Mouse (Mus musculus): Measurements from ENCODE around the gene Arid4a. TPM values are rescaled to one million over a fixed set of nuclear protein-coding genes. Genes with fewer than 3 reads are reported as not detected.

Arid4a gene
- polyA plus RNA-seq, 1 experiment from 2014 or later, result 34.4 TPM

DNA sequence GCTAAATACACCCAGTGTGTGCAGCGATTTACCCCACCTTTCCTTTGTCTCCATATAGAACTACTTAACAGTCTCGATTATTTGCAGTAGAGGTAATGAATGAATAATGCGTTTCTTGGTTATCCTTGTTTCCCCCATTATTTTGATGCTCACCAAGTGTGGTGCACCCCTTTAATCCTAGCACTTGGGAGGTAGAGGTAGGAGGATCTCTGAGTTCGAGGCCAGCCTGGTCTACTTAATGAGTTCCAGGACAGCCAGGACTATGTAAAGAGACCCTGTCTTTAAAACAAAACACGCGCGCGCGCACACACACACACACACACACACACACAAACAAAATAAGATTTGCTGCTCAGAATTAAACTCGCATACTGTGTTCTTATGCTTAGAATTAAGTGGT, 40.4 kb upstream of the Arid4a start:
- H3K9me3 ChIP-seq (ENCODE audit: control insufficient read depth, low read length), result no peaks in the 10 kb centered on the region
- H3K27ac ChIP-seq (ENCODE audit: low read depth, low read length), result peak overlapping the region; percentile 91
- no peak for DNase-seq (ENCODE audit: low spot score)
- H3K27me3 ChIP-seq (ENCODE audit: control insufficient read depth, insufficient read depth, low read length), result no peaks in the 10 kb centered on the region
- peak overlapping the region; percentile 92 for H3K9ac ChIP-seq (ENCODE audit: low read length)
- peaks cover 3% of the 10 kb centered on the region; the same call in 1 of the 2 replicates for H3K4me1 ChIP-seq (ENCODE audit: control insufficient read depth, insufficient read depth, low read length)
- WGBS, result 32% methylated on average over 10 of the region's 10 CpGs
- H3K36me3 ChIP-seq (ENCODE audit: control insufficient read depth, insufficient read depth, low read length), result no peaks in the 10 kb centered on the region
- H3K4me2 ChIP-seq (ENCODE audit: low read depth), result peak overlapping the region; percentile 75
- peak overlapping the region; percentile 87 for H3K4me3 ChIP-seq (ENCODE audit: low read depth, low read length)
- no peak for ATAC-seq (ENCODE audit: insufficient read depth, low FRiP score, low TSS enrichment)

- peaks cover 3% of the 10 kb centered on the region; the same call in 1 of the 2 replicates for H3K4me1 ChIP-seq (ENCODE audit: control insufficient read depth, insufficient read depth, low read length)
- peak overlapping the region; percentile 75 for H3K4me2 ChIP-seq (ENCODE audit: low read depth)
- no peak overlapping the region for H3K27ac ChIP-seq (ENCODE audit: low read depth, low read length)
- 75% methylated on average over 3 of the region's 3 CpGs for WGBS
- peak overlapping the region; percentile 87 for H3K4me3 ChIP-seq (ENCODE audit: low read depth, low read length)
- no peak overlapping the region for H3K9ac ChIP-seq (ENCODE audit: low read length)
- DNase-seq (ENCODE audit: low spot score) (no peak), ATAC-seq (ENCODE audit: insufficient read depth, low FRiP score, low TSS enrichment) (no peak)
- no peaks in the 10 kb centered on the region for H3K27me3 ChIP-seq (ENCODE audit: control insufficient read depth, insufficient read depth, low read length)
- no peaks in the 10 kb centered on the region for H3K36me3 ChIP-seq (ENCODE audit: control insufficient read depth, insufficient read depth, low read length)
- H3K9me3 ChIP-seq (ENCODE audit: control insufficient read depth, low read length), result no peaks in the 10 kb centered on the region
Measured at GRCm38 (mm10) chr12:70975891-70976290, 39.9 kb upstream of the Arid4a start.

- Histone ChIP-seq H3K27ac (ENCODE audit: low read depth, low read length) (no peak overlapping the region), H3K36me3 (ENCODE audit: control insufficient read depth, insufficient read depth, low read length) (no peaks in the 10 kb centered on the region), H3K4me3 (ENCODE audit: low read depth, low read length) (no peak overlapping the region), H3K4me1 (ENCODE audit: control insufficient read depth, insufficient read depth, low read length) (peaks cover 3% of the 10 kb centered on the region; the same call in 1 of the 2 replicates), H3K9me3 (ENCODE audit: control insufficient read depth, low read length) (no peaks in the 10 kb centered on the region), H3K9ac (ENCODE audit: low read length) (no peak overlapping the region), H3K27me3 (ENCODE audit: control insufficient read depth, insufficient read depth, low read length) (no peaks in the 10 kb centered on the region), H3K4me2 (ENCODE audit: low read depth) (no peak overlapping the region)
- ATAC-seq (ENCODE audit: insufficient read depth, low FRiP score, low TSS enrichment) (no peak), DNase-seq (ENCODE audit: low spot score) (no peak)
- 93% methylated on average over 7 of the region's 7 CpGs for WGBS
Measured at GRCm38 (mm10) chr12:70978345-70978744, 37.4 kb upstream of the Arid4a start.

DNA sequence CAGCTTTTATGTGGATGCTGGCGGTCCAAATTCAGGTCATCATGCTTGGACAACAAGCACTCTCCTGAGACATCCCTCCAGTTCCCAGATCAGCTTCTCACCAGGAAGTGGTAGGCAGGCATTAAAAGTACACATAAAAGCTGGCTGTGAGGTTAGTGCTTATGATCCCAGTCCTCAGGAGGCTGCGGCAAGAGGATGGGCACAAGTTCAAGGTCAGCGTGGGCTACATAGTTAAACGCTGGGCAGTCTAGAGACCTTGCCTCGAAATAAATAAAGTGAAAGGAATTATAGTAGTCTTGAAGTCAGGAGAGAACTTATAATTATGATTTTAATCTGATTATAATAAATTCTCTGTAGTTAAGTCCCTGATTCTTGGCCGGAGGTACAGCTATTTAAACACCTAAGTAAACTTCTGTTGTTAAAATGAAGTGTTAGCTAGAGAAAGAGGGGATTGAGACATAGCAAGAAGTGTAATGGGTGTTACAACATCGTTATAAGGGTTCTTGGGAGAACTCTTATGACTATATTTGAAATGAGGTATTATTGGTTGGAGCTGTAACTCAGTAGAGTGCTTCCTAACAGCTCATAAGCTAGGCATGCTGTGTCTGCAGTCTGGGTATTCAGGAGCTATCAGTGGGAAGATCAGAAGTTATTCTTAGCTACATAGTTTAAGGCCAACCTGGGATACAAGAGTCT, 30.8 kb upstream of the Arid4a start:
- Histone ChIP-seq H3K27ac (ENCODE audit: low read depth, low read length) (no peak overlapping the region), H3K27me3 (ENCODE audit: control insufficient read depth, insufficient read depth, low read length) (no peaks in the 10 kb centered on the region), H3K4me3 (ENCODE audit: low read depth, low read length) (no peak overlapping the region), H3K9me3 (ENCODE audit: control insufficient read depth, low read length) (no peaks in the 10 kb centered on the region), H3K9ac (ENCODE audit: low read length) (no peak overlapping the region), H3K4me2 (ENCODE audit: low read depth) (no peak overlapping the region), H3K36me3 (ENCODE audit: control insufficient read depth, insufficient read depth, low read length) (peaks cover 13% of the 10 kb centered on the region), H3K4me1 (ENCODE audit: control insufficient read depth, insufficient read depth, low read length) (no peaks in the 10 kb centered on the region)
- ATAC-seq (ENCODE audit: insufficient read depth, low FRiP score, low TSS enrichment) (no peak), DNase-seq (ENCODE audit: low spot score) (no peak)
- WGBS, result 96% methylated on average over 7 of the region's 7 CpGs

DNA sequence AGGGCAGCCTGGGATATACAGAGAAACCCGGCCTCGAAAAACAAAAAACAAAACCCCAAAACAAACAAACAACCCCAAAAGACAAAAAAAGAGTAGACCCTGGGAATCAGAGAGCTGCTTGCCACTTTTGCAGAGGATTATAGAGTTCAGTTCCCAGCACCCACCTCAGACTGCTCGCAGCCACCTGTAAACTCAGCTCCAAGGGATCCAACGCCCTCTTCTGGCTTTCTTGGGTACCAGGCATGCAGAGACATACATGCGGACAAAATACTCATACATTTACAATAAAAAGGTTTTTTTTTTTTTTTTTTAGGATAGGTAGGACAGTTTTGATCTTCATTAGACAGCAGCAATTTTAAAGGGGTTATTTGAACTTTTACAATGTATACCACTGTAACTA, 18.6 kb upstream of the Arid4a start:
- H3K9ac ChIP-seq (ENCODE audit: low read length), result no peak overlapping the region
- no peak overlapping the region for H3K27ac ChIP-seq (ENCODE audit: low read depth, low read length)
- H3K4me1 ChIP-seq (ENCODE audit: control insufficient read depth, insufficient read depth, low read length), result no peaks in the 10 kb centered on the region
- no peak for DNase-seq (ENCODE audit: low spot score)
- WGBS, result 87% methylated on average over 5 of the region's 5 CpGs
- H3K4me3 ChIP-seq (ENCODE audit: low read depth, low read length), result no peak overlapping the region
- no peak for ATAC-seq (ENCODE audit: insufficient read depth, low FRiP score, low TSS enrichment)
- H3K36me3 ChIP-seq (ENCODE audit: control insufficient read depth, insufficient read depth, low read length), result peaks cover 4% of the 10 kb centered on the region
- no peaks in the 10 kb centered on the region for H3K9me3 ChIP-seq (ENCODE audit: control insufficient read depth, low read length)
- H3K27me3 ChIP-seq (ENCODE audit: control insufficient read depth, insufficient read depth, low read length), result no peaks in the 10 kb centered on the region
- no peak overlapping the region for H3K4me2 ChIP-seq (ENCODE audit: low read depth)

- WGBS, result 74% methylated on average over 5 of the region's 5 CpGs
- no peak overlapping the region for H3K4me3 ChIP-seq (ENCODE audit: low read depth, low read length)
- no peak overlapping the region for H3K27ac ChIP-seq (ENCODE audit: low read depth, low read length)
- H3K36me3 ChIP-seq (ENCODE audit: control insufficient read depth, insufficient read depth, low read length), result peaks cover 5% of the 10 kb centered on the region; the same call in 1 of the 2 replicates
- H3K9me3 ChIP-seq (ENCODE audit: control insufficient read depth, low read length), result no peaks in the 10 kb centered on the region
- no peaks in the 10 kb centered on the region for H3K27me3 ChIP-seq (ENCODE audit: control insufficient read depth, insufficient read depth, low read length)
- no peaks in the 10 kb centered on the region for H3K4me1 ChIP-seq (ENCODE audit: control insufficient read depth, insufficient read depth, low read length)
- no peak for ATAC-seq (ENCODE audit: insufficient read depth, low FRiP score, low TSS enrichment)
- no peak for DNase-seq (ENCODE audit: low spot score)
- no peak overlapping the region for H3K4me2 ChIP-seq (ENCODE audit: low read depth)
- H3K9ac ChIP-seq (ENCODE audit: low read length), result no peak overlapping the region
Measured at GRCm38 (mm10) chr12:70999423-70999903, 16.3 kb upstream of the Arid4a start.

GRCm38 (mm10) chr12:71000344-71000743, 15.4 kb upstream of the Arid4a start:
- Histone ChIP-seq H3K4me2 (ENCODE audit: low read depth) (no peak overlapping the region), H3K27me3 (ENCODE audit: control insufficient read depth, insufficient read depth, low read length) (no peaks in the 10 kb centered on the region), H3K4me3 (ENCODE audit: low read depth, low read length) (no peak overlapping the region), H3K9me3 (ENCODE audit: control insufficient read depth, low read length) (no peaks in the 10 kb centered on the region), H3K9ac (ENCODE audit: low read length) (no peak overlapping the region), H3K4me1 (ENCODE audit: control insufficient read depth, insufficient read depth, low read length) (no peaks in the 10 kb centered on the region), H3K27ac (ENCODE audit: low read depth, low read length) (no peak overlapping the region), H3K36me3 (ENCODE audit: control insufficient read depth, insufficient read depth, low read length) (peaks cover 7% of the 10 kb centered on the region; the same call in 1 of the 2 replicates)
- no peak for DNase-seq (ENCODE audit: low spot score)
- no peak for ATAC-seq (ENCODE audit: insufficient read depth, low FRiP score, low TSS enrichment)
- 70% methylated on average over 1 of the region's 1 CpGs for WGBS

DNA sequence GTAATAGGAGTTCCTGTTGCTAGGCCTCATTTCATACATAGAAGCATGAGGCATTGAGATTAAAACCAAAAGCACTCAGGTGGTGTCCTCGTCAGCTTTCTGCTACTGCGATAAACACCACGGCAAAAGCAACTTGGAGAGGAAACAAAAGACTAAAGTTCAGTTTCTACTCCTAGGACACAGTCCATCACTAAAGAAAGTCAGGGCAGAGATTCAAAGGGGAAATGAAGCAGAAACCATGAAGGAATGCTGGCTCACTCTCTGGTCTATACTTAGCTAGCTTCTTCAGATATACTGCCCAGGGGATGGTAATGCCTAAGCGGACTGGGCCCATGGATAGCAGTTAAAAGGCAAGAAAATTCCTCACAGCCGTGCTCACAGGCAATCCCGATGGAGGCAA, 14.3 kb upstream of the Arid4a start:
- H3K4me3 ChIP-seq (ENCODE audit: low read depth, low read length), result no peak overlapping the region
- H3K9ac ChIP-seq (ENCODE audit: low read length), result no peak overlapping the region
- H3K27me3 ChIP-seq (ENCODE audit: control insufficient read depth, insufficient read depth, low read length), result no peaks in the 10 kb centered on the region
- H3K36me3 ChIP-seq (ENCODE audit: control insufficient read depth, insufficient read depth, low read length), result peaks cover 10% of the 10 kb centered on the region; the same call in 1 of the 2 replicates
- H3K9me3 ChIP-seq (ENCODE audit: control insufficient read depth, low read length), result no peaks in the 10 kb centered on the region
- no peaks in the 10 kb centered on the region for H3K4me1 ChIP-seq (ENCODE audit: control insufficient read depth, insufficient read depth, low read length)
- H3K4me2 ChIP-seq (ENCODE audit: low read depth), result no peak overlapping the region
- 75% methylated on average over 6 of the region's 6 CpGs for WGBS
- ATAC-seq (ENCODE audit: insufficient read depth, low FRiP score, low TSS enrichment), result no peak
- H3K27ac ChIP-seq (ENCODE audit: low read depth, low read length), result no peak overlapping the region
- DNase-seq (ENCODE audit: low spot score), result no peak

GRCm38 (mm10) chr12:71003760-71004426, 11.9 kb upstream of the Arid4a start:
- Histone ChIP-seq H3K4me3 (ENCODE audit: low read depth, low read length) (no peak overlapping the region), H3K4me2 (ENCODE audit: low read depth) (no peak overlapping the region), H3K27ac (ENCODE audit: low read depth, low read length) (no peak overlapping the region), H3K4me1 (ENCODE audit: control insufficient read depth, insufficient read depth, low read length) (no peaks in the 10 kb centered on the region), H3K27me3 (ENCODE audit: control insufficient read depth, insufficient read depth, low read length) (no peaks in the 10 kb centered on the region), H3K9me3 (ENCODE audit: control insufficient read depth, low read length) (no peaks in the 10 kb centered on the region), H3K36me3 (ENCODE audit: control insufficient read depth, insufficient read depth, low read length) (peaks cover 12% of the 10 kb centered on the region), H3K9ac (ENCODE audit: low read length) (no peak overlapping the region)
- ATAC-seq (ENCODE audit: insufficient read depth, low FRiP score, low TSS enrichment), result no peak
- DNase-seq (ENCODE audit: low spot score), result no peak
- WGBS, result 88% methylated on average over 5 of the region's 6 CpGs
